Mouse (Mus musculus): Measurements from ENCODE around the gene Rpn2. TPM values are rescaled to one million over a fixed set of nuclear protein-coding genes. Genes with fewer than 3 reads are reported as not detected.

The Rpn2 gene
- polyA plus RNA-seq, 1 experiment = 119 TPM

DNA sequence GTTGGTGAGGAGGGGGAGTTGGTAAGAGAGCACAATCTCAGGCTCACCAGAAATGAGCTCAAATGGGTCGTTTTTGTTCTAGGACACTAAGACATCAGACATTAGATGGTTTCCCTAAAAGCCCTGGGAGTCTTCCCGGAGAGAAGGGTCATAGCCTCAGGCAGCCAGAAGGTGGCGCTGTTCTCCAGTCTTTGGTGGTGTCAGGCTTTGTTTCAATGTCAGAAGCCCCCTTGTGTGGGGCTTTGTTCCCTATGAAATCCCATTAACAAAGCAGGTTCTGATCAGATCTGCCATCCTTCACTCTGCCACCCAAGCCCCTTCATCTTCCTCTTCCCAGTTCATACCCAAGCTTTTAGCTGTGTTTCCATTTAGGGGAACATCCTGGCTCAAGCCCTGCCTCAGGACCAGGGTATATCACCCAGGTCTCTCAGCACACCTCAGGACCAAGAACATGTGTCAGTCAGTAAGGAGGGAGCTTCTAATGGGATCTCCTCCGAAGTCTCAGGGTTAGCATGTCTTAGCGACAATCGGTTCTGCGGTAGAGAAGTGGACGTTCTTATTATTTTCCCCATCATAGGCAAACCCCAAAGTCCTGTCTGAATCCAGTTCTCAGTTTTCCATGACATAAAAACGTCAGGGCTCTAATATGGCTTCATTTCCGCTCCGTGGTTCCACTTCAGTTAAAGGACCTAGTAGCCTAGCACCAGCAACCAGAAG is 62.9 kb downstream of the Rpn2 start:
- no peak overlapping the region for H3K4me3 ChIP-seq (ENCODE audit: insufficient read depth, low read length)
- no peak for TF ChIP-seq POLR2A (IDR thresholded peaks at IDR 0.05; ENCODE audit: extremely low read depth, insufficient read depth, low read length)
- TF ChIP-seq CTCF (IDR thresholded peaks at IDR 0.05; ENCODE audit: extremely low read depth, insufficient read depth, low read length) = peak; percentile 92
- no peak overlapping the region for H3K27ac ChIP-seq (ENCODE audit: insufficient read depth, low read length)
- peaks cover 1% of the 10 kb centered on the region; the same call in 1 of the 2 replicates for H3K4me1 ChIP-seq (ENCODE audit: control insufficient read depth, insufficient read depth, low read length)

DNA sequence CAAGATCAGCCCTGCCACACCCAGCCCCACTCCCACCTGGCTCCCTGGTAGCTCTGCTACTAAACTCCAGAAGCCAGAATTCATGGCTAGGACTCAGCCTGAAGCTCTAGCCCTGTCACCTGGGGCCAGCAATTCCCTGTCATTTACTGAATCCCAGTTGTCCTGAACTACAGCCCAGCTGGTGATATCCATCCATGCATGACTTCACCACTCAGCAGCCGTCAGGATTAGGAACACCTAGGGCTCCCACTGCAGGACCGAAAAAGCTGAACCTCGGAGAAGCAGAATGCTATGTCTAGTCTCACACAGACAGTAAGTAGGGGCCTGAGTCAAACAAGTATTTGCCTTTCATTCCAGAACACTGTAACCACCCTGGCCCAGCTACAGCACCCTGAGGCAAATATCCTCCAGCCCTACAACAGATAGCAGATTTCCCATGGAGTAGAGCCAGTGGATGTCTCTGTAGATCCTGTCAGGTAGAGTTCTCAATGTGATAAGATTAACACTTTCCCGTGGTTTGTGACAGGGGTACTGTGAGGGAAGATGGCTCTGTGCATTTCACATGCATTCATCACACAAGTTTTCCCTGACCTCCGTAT is 63.6 kb downstream of the Rpn2 start:
- TF ChIP-seq POLR2A (IDR thresholded peaks at IDR 0.05; ENCODE audit: extremely low read depth, insufficient read depth, low read length) (no peak), CTCF (IDR thresholded peaks at IDR 0.05; ENCODE audit: extremely low read depth, insufficient read depth, low read length) (no peak)
- Histone ChIP-seq H3K27ac (ENCODE audit: insufficient read depth, low read length) (no peak overlapping the region), H3K4me3 (ENCODE audit: insufficient read depth, low read length) (no peak overlapping the region)

GRCm38 (mm10) chr2:157343337-157343736 is 64.5 kb downstream of the Rpn2 start:
- Histone ChIP-seq H3K4me3 (ENCODE audit: insufficient read depth, low read length) (no peak overlapping the region), H3K4me1 (ENCODE audit: control insufficient read depth, insufficient read depth, low read length) (peaks cover 6% of the 10 kb centered on the region), H3K27ac (ENCODE audit: insufficient read depth, low read length) (no peak overlapping the region)
- no peak for TF ChIP-seq CTCF (IDR thresholded peaks at IDR 0.05; ENCODE audit: extremely low read depth, insufficient read depth, low read length)
- TF ChIP-seq POLR2A (IDR thresholded peaks at IDR 0.05; ENCODE audit: extremely low read depth, insufficient read depth, low read length) = no peak

More for the DNA sequence above, 63.6 kb downstream of the Rpn2 start:
- H3K4me1 ChIP-seq (ENCODE audit: control insufficient read depth, insufficient read depth, low read length) = peaks cover 1% of the 10 kb centered on the region; the same call in 1 of the 2 replicates

DNA sequence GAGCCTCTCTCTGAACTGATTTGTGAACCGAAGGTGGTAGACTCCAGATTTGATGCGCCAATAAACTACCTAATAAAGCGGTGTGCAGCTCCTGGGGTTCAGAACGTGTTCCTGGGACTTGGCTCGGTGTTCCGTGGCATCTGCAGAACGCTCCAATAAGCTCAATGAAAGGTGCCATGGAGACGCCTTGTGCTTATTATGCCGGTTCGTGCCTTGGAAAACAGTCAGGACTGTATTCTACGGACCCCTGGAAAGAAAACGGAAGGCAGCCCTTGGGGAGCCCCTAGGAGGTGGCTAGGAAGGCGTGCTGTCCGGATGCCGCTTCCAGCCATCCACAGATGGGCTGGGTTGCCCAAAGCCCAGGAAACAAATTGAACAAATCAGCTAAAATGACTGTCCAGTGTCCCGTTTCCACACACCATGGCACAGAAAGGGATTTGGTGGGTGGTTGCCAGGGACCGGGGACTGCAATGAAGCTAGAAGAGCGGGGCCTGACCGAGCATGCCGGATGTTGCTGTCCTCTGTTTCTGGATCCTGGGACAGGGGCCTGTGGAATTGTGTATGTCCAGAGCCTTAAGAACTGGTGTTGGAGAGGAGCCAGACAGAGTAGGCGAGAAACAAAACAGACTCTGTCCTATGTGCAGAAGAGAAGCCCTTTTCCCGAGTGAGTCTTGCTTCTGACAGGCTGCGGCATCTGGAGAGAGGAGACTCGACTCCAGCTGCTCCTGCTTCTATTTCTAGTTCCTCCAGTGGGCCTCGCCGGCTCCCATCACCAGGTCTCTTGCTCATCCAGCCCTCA is 68.7 kb downstream of the Rpn2 start, which contains the start of gene Ghrh:
Gene Ghrh (minus strand): TSS at position 146 of the 799 bp plus-strand sequence.
- peak within 1 kb of the TSS; percentile 88 for H3K27ac ChIP-seq (ENCODE audit: insufficient read depth, low read length)
- no peak within 1 kb of the TSS for H3K4me3 ChIP-seq (ENCODE audit: insufficient read depth, low read length)
- H3K4me1 ChIP-seq (ENCODE audit: control insufficient read depth, insufficient read depth, low read length) = peaks cover 7% of the 10 kb centered on the region
- 0 out of 2 replicates have a peak, but pooled peaks have one; percentile 10 for TF ChIP-seq POLR2A (IDR thresholded peaks at IDR 0.05; ENCODE audit: extremely low read depth, insufficient read depth, low read length)
- TF ChIP-seq CTCF (IDR thresholded peaks at IDR 0.05; ENCODE audit: extremely low read depth, insufficient read depth, low read length) = no peak

DNA sequence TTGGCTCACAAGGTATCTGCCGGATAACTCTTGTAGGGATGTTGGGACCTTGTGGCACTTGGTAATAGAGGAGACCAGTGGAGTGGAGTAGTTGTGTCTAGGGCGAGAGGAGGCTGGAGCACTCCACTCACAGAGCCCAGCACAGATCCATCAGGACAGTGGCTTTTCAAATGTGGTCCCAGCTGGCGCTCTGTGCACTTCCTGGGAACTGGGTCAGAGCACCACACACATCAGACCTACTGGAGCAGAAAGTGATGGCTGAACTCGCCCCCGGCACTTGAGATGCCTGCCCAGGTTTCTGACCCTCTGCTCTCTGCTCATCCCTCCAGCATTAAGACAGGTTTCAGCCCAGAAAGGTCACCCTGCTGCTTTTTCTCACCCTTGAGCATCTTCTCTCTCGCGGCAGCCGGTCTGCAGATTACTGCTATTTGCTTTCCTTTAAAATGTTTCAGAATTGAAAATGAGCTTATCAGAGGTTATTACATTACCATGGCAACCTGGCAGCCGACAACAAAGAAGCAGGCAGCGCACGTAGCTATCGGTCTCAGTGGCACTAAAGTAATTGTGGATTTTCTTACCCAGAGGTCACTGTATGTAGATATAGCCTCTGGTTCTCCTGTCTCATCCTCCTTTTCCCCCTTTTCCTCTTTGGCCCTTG is 70.4 kb downstream of the Rpn2 start:
- TF ChIP-seq POLR2A (IDR thresholded peaks at IDR 0.05; ENCODE audit: extremely low read depth, insufficient read depth, low read length) = no peak
- no peak for TF ChIP-seq CTCF (IDR thresholded peaks at IDR 0.05; ENCODE audit: extremely low read depth, insufficient read depth, low read length)
- Histone ChIP-seq H3K27ac (ENCODE audit: insufficient read depth, low read length) (no peak overlapping the region), H3K4me3 (ENCODE audit: insufficient read depth, low read length) (no peak overlapping the region), H3K4me1 (ENCODE audit: control insufficient read depth, insufficient read depth, low read length) (peaks cover 7% of the 10 kb centered on the region)

DNA sequence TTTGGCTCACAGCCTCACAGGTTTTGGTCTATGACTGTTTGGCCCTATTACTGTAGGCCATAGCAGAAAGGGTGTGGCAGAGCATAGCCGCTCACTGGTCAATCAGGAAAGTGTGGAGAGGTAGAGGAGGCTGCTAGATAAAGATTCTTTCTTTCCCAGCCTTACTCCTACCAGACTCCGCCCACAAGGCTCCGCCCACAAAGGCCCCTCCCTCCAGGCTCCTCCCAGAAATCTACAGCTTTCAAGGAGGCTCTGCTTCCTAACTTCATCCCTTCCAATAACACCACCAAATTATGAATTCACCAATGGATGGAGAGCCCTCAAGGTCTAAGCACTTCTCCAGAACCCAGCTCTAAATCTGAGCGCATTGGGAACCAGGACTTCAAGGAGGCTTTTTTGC is 74.4 kb downstream of the Rpn2 start:
- H3K27ac ChIP-seq (ENCODE audit: insufficient read depth, low read length) = no peak overlapping the region
- peaks cover 2% of the 10 kb centered on the region; the same call in 1 of the 2 replicates for H3K4me1 ChIP-seq (ENCODE audit: control insufficient read depth, insufficient read depth, low read length)
- H3K4me3 ChIP-seq (ENCODE audit: insufficient read depth, low read length) = no peak overlapping the region
- TF ChIP-seq POLR2A (IDR thresholded peaks at IDR 0.05; ENCODE audit: extremely low read depth, insufficient read depth, low read length) = no peak
- no peak for TF ChIP-seq CTCF (IDR thresholded peaks at IDR 0.05; ENCODE audit: extremely low read depth, insufficient read depth, low read length)

- Histone ChIP-seq H3K4me3 (ENCODE audit: insufficient read depth, low read length) (no peak overlapping the region), H3K4me1 (ENCODE audit: control insufficient read depth, insufficient read depth, low read length) (peaks cover under 1% of the 10 kb centered on the region; the same call in 1 of the 2 replicates), H3K27ac (ENCODE audit: insufficient read depth, low read length) (no peak overlapping the region)
- no peak for TF ChIP-seq CTCF (IDR thresholded peaks at IDR 0.05; ENCODE audit: extremely low read depth, insufficient read depth, low read length)
Measured at GRCm38 (mm10) chr2:157354106-157354505, 75.3 kb downstream of the Rpn2 start.

DNA sequence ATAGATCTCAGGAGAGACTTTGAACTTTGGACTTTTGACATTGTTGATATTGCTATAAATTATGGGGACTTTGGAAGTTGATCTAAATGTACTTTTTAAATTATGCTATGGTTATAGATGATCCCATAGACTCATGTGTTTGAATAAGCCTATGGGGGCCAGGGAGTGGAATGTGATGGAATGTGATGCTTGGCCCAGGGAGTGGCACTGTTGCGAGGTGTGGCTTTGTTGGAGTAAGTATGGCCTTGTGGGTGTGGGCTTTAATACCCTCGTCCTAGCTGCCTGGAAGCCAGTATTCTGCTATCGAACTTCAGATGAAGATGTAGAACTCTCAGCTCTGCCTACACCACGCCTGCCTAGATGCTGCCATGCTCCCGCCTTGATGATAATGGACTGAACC is 81.2 kb downstream of the Rpn2 start:
- H3K4me3 ChIP-seq (ENCODE audit: insufficient read depth, low read length) = no peak overlapping the region
- H3K4me1 ChIP-seq (ENCODE audit: control insufficient read depth, insufficient read depth, low read length) = no peaks in the 10 kb centered on the region
- TF ChIP-seq CTCF (IDR thresholded peaks at IDR 0.05; ENCODE audit: extremely low read depth, insufficient read depth, low read length) (no peak), POLR2A (IDR thresholded peaks at IDR 0.05; ENCODE audit: extremely low read depth, insufficient read depth, low read length) (no peak)
- H3K27ac ChIP-seq (ENCODE audit: insufficient read depth, low read length) = no peak overlapping the region

GRCm38 (mm10) chr2:157363031-157363430 is 84.2 kb downstream of the Rpn2 start:
- TF ChIP-seq CTCF (IDR thresholded peaks at IDR 0.05; ENCODE audit: extremely low read depth, insufficient read depth, low read length) = no peak
- TF ChIP-seq POLR2A (IDR thresholded peaks at IDR 0.05; ENCODE audit: extremely low read depth, insufficient read depth, low read length) = no peak
- no peaks in the 10 kb centered on the region for H3K4me1 ChIP-seq (ENCODE audit: control insufficient read depth, insufficient read depth, low read length)
- H3K27ac ChIP-seq (ENCODE audit: insufficient read depth, low read length) = no peak overlapping the region
- no peak overlapping the region for H3K4me3 ChIP-seq (ENCODE audit: insufficient read depth, low read length)
